Mouse (Mus musculus) limb, embryonic 14.5 days (tissue): ENCODE measurements at regions not wholly inside any gene's neighbourhood (a gene's known extent, or its start where the extent isn't known, plus 50 kb on each side); places are given as distances from the start of the nearest gene placed in this dataset.

Experiments used
- ATAC-seq: fragments of 200-750 bp; cut with Nextera tagmentation; 2 replicates; pipeline ENCODE4 v1.8.0; 2017; ENCODE audit warnings: low read depth, moderate number of reproducible peaks, moderate TSS enrichment; ENCODE audit not compliant: low FRiP score
- DNase-seq: peaks from one replicate; pipeline ENCODE4 v3.0.0-alpha.2; 2015; ENCODE audit warnings: low spot score
- H3K27ac ChIP-seq: fragments of 300-500 bp; sonication (generic); replicated peaks from 2 replicates; pipeline ENCODE4 v1.5.1; 2014; ENCODE audit warnings: low read depth, mild to moderate bottlenecking, low read length, moderate library complexity, mixed read lengths
- H3K27me3 ChIP-seq: fragments of 300-500 bp; sonication (generic); 2 replicates; pipeline ENCODE4 v1.6.1; 2014; ENCODE audit warnings: low read length, mixed read lengths; ENCODE audit not compliant: control insufficient read depth, insufficient read depth
- H3K36me3 ChIP-seq: fragments of 300-500 bp; sonication (generic); 2 replicates; pipeline ENCODE4 v1.6.1; 2014; ENCODE audit warnings: mild to moderate bottlenecking, low read length, moderate library complexity, mixed read lengths; ENCODE audit not compliant: control insufficient read depth, insufficient read depth
- H3K4me1 ChIP-seq: fragments of 300-500 bp; sonication (generic); 2 replicates; pipeline ENCODE4 v1.6.1; 2014; ENCODE audit warnings: antibody characterized with exemption, low read length, mixed read lengths; ENCODE audit not compliant: control insufficient read depth, insufficient read depth
- H3K4me2 ChIP-seq: fragments of 300-500 bp; sonication (generic); replicated peaks from 2 replicates; pipeline ENCODE4 v1.6.1; 2014; ENCODE audit warnings: low read depth, mild to moderate bottlenecking, low read length, moderate library complexity; ENCODE audit not compliant: severe bottlenecking
- H3K4me3 ChIP-seq: fragments of 300-500 bp; sonication (generic); replicated peaks from 2 replicates; pipeline ENCODE4 v1.5.1; 2014; ENCODE audit warnings: low read length
- H3K9ac ChIP-seq: fragments of 300-500 bp; sonication (generic); 2 replicates; pipeline ENCODE4 v1.6.1; 2014; ENCODE audit warnings: mild to moderate bottlenecking, low read depth, low read length, moderate library complexity; ENCODE audit not compliant: severe bottlenecking
- H3K9me3 ChIP-seq: fragments of 300-500 bp; sonication (generic); 2 replicates; pipeline ENCODE4 v1.6.1; 2016; ENCODE audit warnings: low read length; ENCODE audit not compliant: control insufficient read depth
- POLR2A ChIP-seq: fragments of 200-500 bp; IDR thresholded peaks from 2 replicates; pipeline ENCODE4 v1.8.0; 2012; ENCODE audit warnings: inconsistent platforms, mild to moderate bottlenecking, moderate library complexity, borderline replicate concordance; ENCODE audit not compliant: insufficient read depth, insufficient read length; ENCODE audit errors: extremely low read depth
- WGBS: fragments of 180-500 bp; shearing (Covaris S2); extraction: QIAGEN DNeasy Blood & Tissue Kit; methylation state at CpG from one replicate; pipeline ENCODE4 v1.1.7; 2014; 5-methylcytosine and 5-hydroxymethylcytosine counted together

DNA sequence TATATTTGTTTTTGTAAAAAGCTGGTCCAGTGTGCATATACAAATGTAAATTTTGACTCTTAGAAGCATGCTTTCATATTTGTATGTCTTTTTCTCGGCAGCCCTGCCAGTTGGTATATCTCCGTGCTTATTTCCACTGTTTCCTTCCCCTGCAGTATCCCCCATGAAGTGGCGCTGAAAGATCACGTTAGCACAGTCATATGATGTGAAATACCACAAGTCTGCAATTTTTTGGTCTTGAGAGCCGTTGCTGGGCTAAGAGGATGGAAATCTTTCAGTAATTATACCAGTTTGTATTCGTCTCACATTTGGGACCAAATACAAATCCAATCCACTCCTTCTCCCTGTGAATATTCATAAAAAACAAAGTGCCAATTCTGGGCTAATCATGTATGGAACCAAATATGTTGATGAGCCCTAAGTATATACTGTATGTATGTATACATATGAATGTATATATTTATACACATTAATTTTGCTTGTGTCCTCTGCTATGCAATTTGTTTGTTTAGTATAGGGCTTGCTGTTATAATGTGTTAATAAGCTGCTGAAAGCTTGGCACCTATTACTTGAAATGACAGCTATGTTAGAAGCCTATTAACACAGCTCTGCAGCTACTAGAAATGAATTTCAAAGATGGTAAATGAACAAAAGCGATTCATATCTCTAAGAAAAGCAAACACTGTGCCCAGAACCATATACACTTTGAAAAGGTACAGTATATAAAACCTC is 283.8 kb upstream of the Dph6 start:
- DNase-seq (no peak), ATAC-seq (no peak)
- no peak for TF ChIP-seq POLR2A
- Histone ChIP-seq H3K4me2 (no peak overlapping the region), H3K9me3 (no peaks in the 10 kb centered on the region), H3K36me3 (no peaks in the 10 kb centered on the region), H3K4me3 (no peak overlapping the region), H3K27ac (no peak overlapping the region), H3K9ac (no peak overlapping the region), H3K27me3 (no peaks in the 10 kb centered on the region), H3K4me1 (no peaks in the 10 kb centered on the region)
- 70% methylated on average over 7 of the region's 7 CpGs for WGBS

DNA sequence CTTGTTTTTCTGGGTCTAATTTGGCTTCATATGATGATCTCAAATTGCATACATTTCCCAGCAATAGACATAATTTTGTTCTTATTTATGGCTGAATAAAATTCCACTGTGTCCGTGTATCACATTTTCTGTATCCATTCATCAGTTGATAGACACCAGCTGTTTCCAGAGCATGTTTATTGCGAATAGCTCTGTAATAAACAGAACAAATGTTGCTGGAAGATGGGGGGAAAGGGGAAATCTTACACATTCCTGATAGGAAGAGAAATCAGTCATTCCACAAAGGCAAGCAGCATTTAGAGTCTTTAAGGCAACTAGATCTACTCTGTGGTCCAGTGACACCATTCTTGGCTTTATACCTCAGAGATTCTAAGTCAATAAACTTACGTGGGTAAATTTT is 311.3 kb upstream of the Dph6 start:
- H3K27ac ChIP-seq = no peak overlapping the region
- no peak overlapping the region for H3K9ac ChIP-seq
- H3K4me2 ChIP-seq = no peak overlapping the region
- DNase-seq (no peak), ATAC-seq (no peak)
- WGBS = 62% methylated on average over 3 of the region's 3 CpGs
- H3K4me1 ChIP-seq = no peaks in the 10 kb centered on the region
- no peaks in the 10 kb centered on the region for H3K36me3 ChIP-seq
- no peak overlapping the region for H3K4me3 ChIP-seq
- no peak for TF ChIP-seq POLR2A
- H3K9me3 ChIP-seq = no peaks in the 10 kb centered on the region
- no peaks in the 10 kb centered on the region for H3K27me3 ChIP-seq

DNA sequence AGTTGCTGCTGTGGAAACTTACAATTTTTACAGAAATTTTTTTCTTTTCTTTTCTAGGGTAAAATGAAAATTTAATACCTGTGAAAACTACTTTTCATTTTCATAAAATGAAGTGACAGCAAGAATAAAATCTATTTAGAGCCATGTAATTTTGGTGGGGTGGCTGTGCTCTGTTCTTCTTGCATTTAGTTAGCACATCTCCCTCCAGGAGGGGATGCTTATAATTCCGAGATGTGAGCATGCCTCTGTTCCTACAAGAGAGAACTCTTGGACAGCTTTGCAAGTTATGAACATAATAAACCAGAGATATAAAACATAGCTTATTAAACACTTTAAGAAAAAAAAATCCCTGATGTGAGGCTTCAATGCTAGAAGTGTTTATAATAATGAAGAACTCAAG is 313.9 kb upstream of the Dph6 start:
- no peak for TF ChIP-seq POLR2A
- ATAC-seq (no peak), DNase-seq (no peak)
- Histone ChIP-seq H3K27ac (no peak overlapping the region), H3K9me3 (no peaks in the 10 kb centered on the region), H3K9ac (no peak overlapping the region), H3K27me3 (no peaks in the 10 kb centered on the region), H3K36me3 (no peaks in the 10 kb centered on the region), H3K4me1 (no peaks in the 10 kb centered on the region), H3K4me2 (no peak overlapping the region), H3K4me3 (no peak overlapping the region)
- WGBS = 49% methylated on average over 1 of the region's 1 CpGs

DNA sequence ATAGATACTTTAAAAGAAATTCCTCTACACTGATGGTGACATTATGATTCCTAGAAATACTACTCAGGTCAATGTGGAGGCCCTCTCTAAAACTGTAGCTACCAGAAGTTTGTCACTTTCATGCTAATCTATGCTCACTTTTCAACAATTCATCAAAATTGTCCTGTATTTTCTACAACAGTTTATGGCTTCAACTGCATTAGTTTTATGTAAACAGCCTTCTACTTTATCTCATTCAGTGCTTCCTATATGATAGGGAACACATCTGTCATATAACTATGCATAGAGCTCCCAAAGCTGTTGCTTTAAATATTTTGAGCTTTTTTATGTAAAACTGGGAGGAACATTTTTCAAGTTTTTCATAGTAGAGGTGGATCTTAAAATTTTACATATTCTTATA is 338.7 kb upstream of the Dph6 start:
- TF ChIP-seq POLR2A = no peak
- Histone ChIP-seq H3K4me1 (no peaks in the 10 kb centered on the region), H3K36me3 (no peaks in the 10 kb centered on the region), H3K27me3 (no peaks in the 10 kb centered on the region), H3K9me3 (no peaks in the 10 kb centered on the region), H3K4me3 (no peak overlapping the region), H3K9ac (no peak overlapping the region), H3K4me2 (no peak overlapping the region), H3K27ac (no peak overlapping the region)
- DNase-seq (no peak), ATAC-seq (no peak)

DNA sequence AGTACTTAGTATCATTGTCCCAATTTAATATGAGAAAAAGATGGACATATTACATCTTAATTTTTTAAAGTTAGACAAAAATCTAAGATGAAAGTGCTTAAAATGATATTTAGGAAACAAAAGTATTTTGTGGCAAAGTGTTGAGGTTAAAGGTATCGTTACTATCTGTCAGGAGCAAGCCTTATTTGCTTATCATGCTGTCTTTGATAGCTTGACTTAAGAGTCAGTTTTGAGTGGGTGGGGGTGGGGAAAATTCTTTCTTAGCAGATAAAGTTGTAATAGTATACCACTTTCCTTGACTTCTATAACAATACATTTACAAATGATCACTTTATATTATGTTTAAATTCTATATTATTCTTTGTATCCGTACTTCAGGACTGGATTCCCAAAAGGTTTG is 339.1 kb upstream of the Dph6 start:
- no peaks in the 10 kb centered on the region for H3K4me1 ChIP-seq
- H3K9ac ChIP-seq = no peak overlapping the region
- no peak for DNase-seq
- no peaks in the 10 kb centered on the region for H3K9me3 ChIP-seq
- 89% methylated on average over 2 of the region's 2 CpGs for WGBS
- H3K4me2 ChIP-seq = no peak overlapping the region
- no peak for ATAC-seq
- no peaks in the 10 kb centered on the region for H3K36me3 ChIP-seq
- H3K27me3 ChIP-seq = no peaks in the 10 kb centered on the region
- TF ChIP-seq POLR2A = no peak
- no peak overlapping the region for H3K27ac ChIP-seq
- H3K4me3 ChIP-seq = no peak overlapping the region
